Mouse (Mus musculus): ENCODE data around the gene Macc1.

GRCm38 (mm10) chr12:119365041-119365440, 51.0 kb downstream of the Macc1 start:
- TF ChIP-seq CTCF (conservative IDR thresholded peaks at IDR 0.05; ENCODE audit: low read length) (no peak), POU5F1 (IDR thresholded peaks at IDR 0.05; ENCODE audit: borderline replicate concordance, low read length) (no peak), NANOG (IDR thresholded peaks at IDR 0.05; ENCODE audit: borderline replicate concordance, low read length) (no peak)

All from E14TG2a.4 (cell line).